20 mouse cellular contexts compared by ENCODE assay signal in the genomic region with DNA sequence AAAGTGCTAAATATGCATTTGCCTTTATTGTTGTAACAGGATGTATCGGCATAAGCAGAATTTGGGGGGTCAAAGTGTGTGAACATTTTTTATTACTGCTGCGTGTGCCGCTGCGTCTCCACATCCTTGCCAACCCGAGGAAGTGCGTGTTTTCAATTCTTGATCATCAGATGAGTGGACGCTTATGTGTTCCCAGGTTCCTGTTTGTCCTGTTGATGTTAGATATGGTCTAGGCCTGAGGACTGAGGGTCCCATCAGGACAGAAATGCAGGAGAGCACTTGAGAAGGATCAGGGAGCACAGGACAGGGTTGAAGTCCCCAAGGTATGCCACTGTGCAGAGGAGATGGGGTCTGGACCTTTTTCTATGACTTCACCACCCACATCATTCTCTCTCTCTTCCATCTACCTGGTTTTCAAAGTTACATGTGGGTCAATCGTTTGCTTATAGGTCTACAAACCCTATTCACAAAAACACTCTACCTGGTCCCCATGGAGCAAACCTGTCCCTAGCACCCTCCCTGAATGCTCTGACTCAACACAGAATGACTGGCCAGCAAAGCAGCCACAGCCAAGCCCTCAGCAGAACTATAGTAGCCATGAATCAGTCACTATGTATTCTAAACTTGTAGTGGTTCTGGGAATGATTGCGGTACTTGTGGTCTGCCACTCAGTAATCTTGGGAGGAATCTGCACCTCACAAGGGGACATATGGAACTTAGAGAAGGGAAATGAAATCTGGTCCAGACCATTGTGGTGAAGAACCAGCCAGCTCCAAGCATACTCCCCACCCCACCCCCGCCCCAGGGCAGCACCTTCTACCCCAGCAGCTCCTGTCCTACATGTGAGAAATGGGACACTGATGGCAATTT. TPM values are rescaled to one million over a fixed set of nuclear protein-coding genes. Genes with fewer than 3 reads are reported as not detected.
"Had no signal": no experiment of that assay in that cellular context is flagged by ENCODE, and none has a peak within 500 bp of the region (broad histone marks: within the 10 kb centered on the region; RNA-seq: fewer than 3 reads in every experiment).

No protein-coding gene starts in this region.

- H3K4me3 ChIP-seq: kidney, embryonic 15.5 days; limb, embryonic 12.5 days; liver, embryonic 13.5 days; midbrain, embryonic 13.5 days had no signal

- H3K27ac ChIP-seq: kidney, embryonic 15.5 days; limb, embryonic 12.5 days; liver, embryonic 13.5 days; midbrain, embryonic 13.5 days had no signal

- H3K9ac ChIP-seq: kidney, embryonic 15.5 days; limb, embryonic 12.5 days; liver, embryonic 13.5 days; midbrain, embryonic 13.5 days had no signal

- H3K9me3 ChIP-seq: kidney, embryonic 15.5 days; limb, embryonic 12.5 days; liver, embryonic 13.5 days; midbrain, embryonic 13.5 days had no signal

- H3K4me2 ChIP-seq: kidney, embryonic 15.5 days; limb, embryonic 12.5 days; liver, embryonic 13.5 days; midbrain, embryonic 13.5 days had no signal

- H3K36me3 ChIP-seq: kidney, embryonic 15.5 days; limb, embryonic 12.5 days; liver, embryonic 13.5 days; midbrain, embryonic 13.5 days had no signal

- DNase-seq: kidney, adult 2 months; kidney, postnatal 14 days; liver, embryonic 13.5 days; lung, adult 18-20 months; right cerebral cortex, adult 18-20 months; right cerebral cortex, postnatal 25 days; spleen, adult 18-20 months; thymus, adult 18-20 months; thymus, postnatal 14 days had no signal

- H3K4me1 ChIP-seq: limb, embryonic 12.5 days; midbrain, embryonic 13.5 days had no signal

- ATAC-seq: midbrain, embryonic 13.5 days had no signal

RNA-seq across cellular contexts. Expression of a gene that starts 47.3 kb away (rescaled TPM):
- total RNA-seq: layer of hippocampus, adult 8-10 months; layer of hippocampus, postnatal 14 days; midbrain, postnatal 0 days had no signal
- polyA plus RNA-seq: kidney, adult 2 months; kidney, embryonic 15.5 days; limb, embryonic 12.5 days; liver, embryonic 13.5 days; midbrain, embryonic 13.5 days; neural tube, embryonic 14.5 days; stomach, embryonic 14.5 days had no signal

RNA-seq across cellular contexts. Expression of a gene that starts 59.4 kb away (rescaled TPM):
- total RNA-seq: layer of hippocampus, adult 8-10 months; layer of hippocampus, postnatal 14 days; left cerebral cortex, postnatal 36 days; midbrain, postnatal 0 days had no signal
- polyA plus RNA-seq: kidney, adult 2 months; kidney, embryonic 15.5 days; large intestine, adult 2 months; limb, embryonic 12.5 days; liver, embryonic 13.5 days; lung, embryonic 16.5 days; midbrain, embryonic 13.5 days; midbrain, postnatal 0 days; neural tube, embryonic 14.5 days; stomach, embryonic 14.5 days had no signal
